Comparison of ENCODE assay signal across 8 mouse cellular contexts in the genomic region with DNA sequence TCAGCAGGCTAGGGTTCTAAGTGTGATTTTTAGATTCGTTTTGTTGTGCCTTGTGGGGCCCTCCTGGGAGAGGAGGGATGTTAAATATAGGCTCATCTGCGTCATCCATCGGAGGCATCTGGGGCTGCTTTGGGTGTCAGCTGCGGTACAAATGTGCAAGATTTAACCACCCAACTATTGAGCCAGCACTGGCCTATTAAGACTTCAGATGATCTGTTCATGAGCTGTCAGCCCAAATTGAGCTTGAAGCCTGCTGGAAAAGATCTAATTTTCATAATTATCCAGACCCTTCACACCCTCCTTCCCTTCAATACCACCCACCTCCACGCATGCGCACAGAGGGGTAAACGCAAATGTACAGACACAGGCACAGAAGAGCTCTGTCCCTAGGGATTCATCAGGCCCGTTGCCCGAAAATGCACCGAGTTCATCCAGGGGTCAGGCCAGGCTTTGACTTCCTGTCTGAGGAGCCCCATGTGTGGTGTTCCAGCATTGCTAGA.
A peak's percentile ranks its signal among the peaks of the same experiment; 100 is the strongest.
DNase-seq lines count a peak whose midpoint lies in the region; ATAC-seq and TF ChIP-seq lines count a peak whose summit lies in the region.
"Had no signal": no experiment of that assay in that cellular context is flagged by ENCODE, and none has a peak within 500 bp of the region (broad histone marks: within the 10 kb centered on the region; RNA-seq: fewer than 3 reads in every experiment).

No protein-coding gene starts in this region.

- no peaks in the 10 kb centered on the region; the same call in 1 of the 2 replicates for H3K27me3 ChIP-seq in embryonic facial prominence, embryonic 10.5 days (replicated peaks; ENCODE audit: low read depth, poor library complexity, severe bottlenecking)
- H3K27me3 ChIP-seq in limb, embryonic 14.5 days (ENCODE audit: control insufficient read depth, insufficient read depth, low read length), result peaks cover 14% of the 10 kb centered on the region; the same call in 1 of the 2 replicates
- H3K27me3 ChIP-seq: liver, embryonic 15.5 days had no signal

- peaks cover 45% of the 10 kb centered on the region for H3K4me1 ChIP-seq in embryonic facial prominence, embryonic 10.5 days
- peaks cover 6% of the 10 kb centered on the region; the same call in 1 of the 2 replicates for H3K4me1 ChIP-seq in limb, embryonic 14.5 days (ENCODE audit: control insufficient read depth, insufficient read depth, low read length)
- H3K4me1 ChIP-seq: liver, embryonic 15.5 days had no signal

- ATAC-seq in limb, embryonic 14.5 days (ENCODE audit: low FRiP score, low read depth), result no peak

- H3K36me3 ChIP-seq in embryonic facial prominence, embryonic 10.5 days (replicated peaks), result no peaks in the 10 kb centered on the region
- no peaks in the 10 kb centered on the region for H3K36me3 ChIP-seq in limb, embryonic 14.5 days (ENCODE audit: control insufficient read depth, insufficient read depth, low read length)
- H3K36me3 ChIP-seq: liver, embryonic 15.5 days had no signal

- H3K9ac ChIP-seq in limb, embryonic 14.5 days (ENCODE audit: low read depth, low read length, severe bottlenecking), result no peak overlapping the region
- H3K9ac ChIP-seq: liver, embryonic 15.5 days had no signal

- H3K4me3 ChIP-seq in embryonic facial prominence, embryonic 10.5 days, result no peak overlapping the region
- H3K4me3 ChIP-seq in limb, embryonic 14.5 days (replicated peaks; ENCODE audit: low read length), result no peak overlapping the region
- H3K4me3 ChIP-seq: liver, embryonic 15.5 days had no signal

- TF ChIP-seq POLR2A in limb, embryonic 14.5 days (IDR thresholded peaks at IDR 0.05; ENCODE audit: borderline replicate concordance, extremely low read depth, insufficient read depth, insufficient read length), result no peak

- DNase-seq in adrenal gland, postnatal 10 days, result peak; percentile 56
- DNase-seq in embryonic facial prominence, embryonic 10.5 days (ENCODE audit: low spot score), result peak; percentile 70
- peak; percentile 21 to 32 for DNase-seq in gastrocnemius, postnatal 4 days (ENCODE audit: low spot score in 2 of 2)
- DNase-seq in kidney, adult 8-10 months, result peak; percentile 53 to 60
- DNase-seq in limb, embryonic 14.5 days (ENCODE audit: low spot score), result peak; percentile 36
- DNase-seq in right cerebral cortex, adult 18-20 months, result peak; percentile 72
- DNase-seq in T-cell, adult 2 months (ENCODE audit: low spot score), result no peak

- peak overlapping the region; percentile 25 for H3K27ac ChIP-seq in embryonic facial prominence, embryonic 10.5 days (replicated peaks)
- H3K27ac ChIP-seq in limb, embryonic 14.5 days (replicated peaks; ENCODE audit: low read depth, low read length), result no peak overlapping the region
- H3K27ac ChIP-seq: liver, embryonic 15.5 days had no signal

- H3K9me3 ChIP-seq in embryonic facial prominence, embryonic 10.5 days, result no peaks in the 10 kb centered on the region
- H3K9me3 ChIP-seq in limb, embryonic 14.5 days (ENCODE audit: control insufficient read depth, low read length), result no peaks in the 10 kb centered on the region
- H3K9me3 ChIP-seq: liver, embryonic 15.5 days had no signal

- no peak overlapping the region for H3K4me2 ChIP-seq in limb, embryonic 14.5 days (replicated peaks; ENCODE audit: low read depth, low read length, severe bottlenecking)
- H3K4me2 ChIP-seq: liver, embryonic 15.5 days had no signal

- WGBS in embryonic facial prominence, embryonic 10.5 days, result 46% methylated on average over 10 of the region's 10 CpGs
- WGBS in limb, embryonic 14.5 days, result 35% methylated on average over 10 of the region's 10 CpGs
